Mouse (Mus musculus): ENCODE measurements around the gene Sycp3.
"Not testable (repeated sequence)": the region's sequence is repeated elsewhere in the genome, so short reads cannot be mapped to it uniquely, and the experiment has no call there.

Sycp3 gene

GRCm38 (mm10) chr10:88501370-88501769 lies 42.0 kb downstream of the Sycp3 start:
- DNase-seq (ENCODE audit: low read depth, low spot score) = no peak

- no peak for DNase-seq (ENCODE audit: low read depth, low spot score)
Observed at GRCm38 (mm10) chr10:88501886-88502765, 42.8 kb downstream of the Sycp3 start.

GRCm38 (mm10) chr10:88502919-88503318 lies 43.5 kb downstream of the Sycp3 start:
- no peak for DNase-seq (ENCODE audit: low read depth, low spot score)

- DNase-seq (ENCODE audit: low read depth, low spot score) = peak; percentile 78
Observed at GRCm38 (mm10) chr10:88503421-88504314, 44.3 kb downstream of the Sycp3 start, which contains the start of gene Chpt1. Chpt1 (minus strand) TSS chr10:88504073.

GRCm38 (mm10) chr10:88504481-88504880 lies 45.1 kb downstream of the Sycp3 start:
- DNase-seq (ENCODE audit: low read depth, low spot score) = no peak

GRCm38 (mm10) chr10:88505256-88505655 lies 45.9 kb downstream of the Sycp3 start:
- DNase-seq (ENCODE audit: low read depth, low spot score) = no peak

GRCm38 (mm10) chr10:88507691-88508143 lies 48.3 kb downstream of the Sycp3 start:
- no peak for DNase-seq (ENCODE audit: low read depth, low spot score)

- DNase-seq (ENCODE audit: low read depth, low spot score) = no peak
Observed at GRCm38 (mm10) chr10:88510503-88511271, 51.3 kb downstream of the Sycp3 start.

GRCm38 (mm10) chr10:88511355-88511754 lies 52.0 kb downstream of the Sycp3 start:
- no peak for DNase-seq (ENCODE audit: low read depth, low spot score)

- no peak for DNase-seq (ENCODE audit: low read depth, low spot score)
Observed at GRCm38 (mm10) chr10:88513574-88514135, 54.3 kb downstream of the Sycp3 start.

- DNase-seq (ENCODE audit: low read depth, low spot score) = no peak
Observed at GRCm38 (mm10) chr10:88514495-88514894, 55.1 kb downstream of the Sycp3 start.

- not testable (repeated sequence) for DNase-seq (ENCODE audit: low read depth, low spot score)
Observed at GRCm38 (mm10) chr10:88515049-88515448, 55.7 kb downstream of the Sycp3 start.

GRCm38 (mm10) chr10:88522795-88523194 lies 63.4 kb downstream of the Sycp3 start:
- no peak for DNase-seq (ENCODE audit: low read depth, low spot score)
